Mouse (Mus musculus) stomach, postnatal 0 days (tissue): Measurements from ENCODE around the gene Ccr7. TPM values are rescaled to one million over a fixed set of nuclear protein-coding genes. Genes with fewer than 3 reads are reported as not detected.

Source experiments
- ATAC-seq: fragments of 200-750 bp; cut with Nextera tagmentation; 2 replicates; pipeline ENCODE4 v1.8.0; 2017; ENCODE audit not compliant: low FRiP score, low TSS enrichment
- DNase-seq: peaks from one replicate; pipeline ENCODE4 v3.0.0-alpha.2; 2016; ENCODE audit warnings: low spot score
- H3K27ac ChIP-seq: fragments of 300-500 bp; sonication (generic); replicated peaks from 2 replicates; pipeline ENCODE4 v1.5.1; 2014; ENCODE audit warnings: mild to moderate bottlenecking, control low read depth
- H3K27me3 ChIP-seq: fragments of 300-500 bp; sonication (generic); 2 replicates; pipeline ENCODE4 v1.6.1; 2014; ENCODE audit warnings: low read length; ENCODE audit not compliant: control insufficient read depth, insufficient read depth
- H3K36me3 ChIP-seq: fragments of 300-500 bp; sonication (generic); 2 replicates; pipeline ENCODE4 v1.6.1; 2014; ENCODE audit warnings: low read length, mixed read lengths; ENCODE audit not compliant: control insufficient read depth, insufficient read depth
- H3K4me1 ChIP-seq: fragments of 300-500 bp; sonication (generic); replicated peaks from 2 replicates; pipeline ENCODE4 v1.6.1; 2014; ENCODE audit warnings: antibody characterized with exemption; ENCODE audit not compliant: control insufficient read depth, insufficient read depth
- H3K4me2 ChIP-seq: fragments of 300-500 bp; sonication (generic); replicated peaks from 2 replicates; pipeline ENCODE4 v1.6.1; 2014; ENCODE audit warnings: low read depth, mild to moderate bottlenecking, control low read depth, moderate library complexity
- H3K4me3 ChIP-seq: fragments of 300-500 bp; sonication (generic); 2 replicates; pipeline ENCODE4 v1.5.1; 2014; ENCODE audit warnings: low read depth, low read length, control low read depth
- H3K9ac ChIP-seq: fragments of 300-500 bp; sonication (generic); 2 replicates; pipeline ENCODE4 v1.6.1; 2014; ENCODE audit warnings: mild to moderate bottlenecking, low read length, control low read depth, mixed read lengths
- H3K9me3 ChIP-seq: fragments of 300-500 bp; sonication (generic); 2 replicates; pipeline ENCODE4 v1.6.1; 2016; ENCODE audit warnings: low read length; ENCODE audit not compliant: control insufficient read depth
- CTCF ChIP-seq: IDR thresholded peaks from 2 replicates; pipeline ENCODE4 v1.5.1; 2016; ENCODE audit warnings: antibody characterized with exemption, low read depth, mild to moderate bottlenecking, moderate library complexity
- EP300 ChIP-seq: optimal IDR thresholded peaks from 2 replicates; pipeline ENCODE3; 2016; ENCODE audit warnings: antibody characterized with exemption
- WGBS: fragments of 180-500 bp; shearing (Covaris S2); extraction: QIAGEN DNeasy Blood & Tissue Kit; methylation state at CpG from one replicate; pipeline ENCODE4 v1.1.7; 2014; 5-methylcytosine and 5-hydroxymethylcytosine counted together
- polyA plus RNA-seq: library from polyadenylated mRNA; unstranded; fragments of >200 nt; fragmentation: Nextera tagmentation; extraction: Ambion mirVana; gene quantifications from 2 replicates; pipeline ENCODE4 v1.2.1, GENCODE M21; 2015

The Ccr7 gene
- polyA plus RNA-seq, 1 experiment from 2014 or later = 0.07 TPM

GRCm38 (mm10) chr11:99104609-99105410, 50.1 kb downstream of the Ccr7 start:
- Histone ChIP-seq H3K9me3 (no peaks in the 10 kb centered on the region), H3K4me1 (peaks cover 9% of the 10 kb centered on the region), H3K27me3 (no peaks in the 10 kb centered on the region), H3K4me3 (no peak overlapping the region), H3K9ac (no peak overlapping the region), H3K4me2 (no peak overlapping the region), H3K27ac (0 out of 2 replicates have a peak overlapping the region, but pooled peaks have one; percentile 81), H3K36me3 (no peaks in the 10 kb centered on the region)
- no peak for TF ChIP-seq CTCF
- no peak for ATAC-seq
- 57% methylated on average over 9 of the region's 9 CpGs for WGBS
- no peak for DNase-seq

- 80% methylated on average over 9 of the region's 9 CpGs for WGBS
- TF ChIP-seq CTCF (no peak), EP300 (no peak)
- ATAC-seq (no peak), DNase-seq (no peak)
- no peak overlapping the region for H3K4me2 ChIP-seq
- H3K9me3 ChIP-seq = no peaks in the 10 kb centered on the region
- H3K4me3 ChIP-seq = no peak overlapping the region
- H3K27me3 ChIP-seq = no peaks in the 10 kb centered on the region
- no peaks in the 10 kb centered on the region for H3K36me3 ChIP-seq
- peaks cover 9% of the 10 kb centered on the region for H3K4me1 ChIP-seq
- no peak overlapping the region for H3K9ac ChIP-seq
- H3K27ac ChIP-seq = no peak overlapping the region
Measured at GRCm38 (mm10) chr11:99102575-99103270, 52.2 kb downstream of the Ccr7 start.

DNA sequence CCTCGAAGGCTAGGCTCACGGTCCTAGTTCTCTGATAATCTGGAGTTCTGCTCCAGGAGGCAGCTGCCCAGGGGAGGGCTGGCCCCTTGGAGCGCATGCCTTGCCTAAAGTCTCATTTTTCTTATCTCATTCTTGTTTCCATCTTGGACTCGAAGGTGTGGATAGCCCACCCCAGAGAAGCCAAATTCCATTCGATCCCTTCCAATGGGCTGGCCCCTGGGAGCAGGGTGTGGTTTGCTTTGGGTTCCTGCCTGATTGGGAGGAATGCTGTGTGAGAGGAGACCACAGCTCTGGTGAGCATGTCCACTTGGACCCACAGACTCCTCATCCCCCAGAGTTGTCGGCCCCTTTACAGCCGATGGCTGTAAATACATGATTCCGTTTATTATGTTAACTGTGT, 53.2 kb downstream of the Ccr7 start:
- H3K9ac ChIP-seq = no peak overlapping the region
- H3K36me3 ChIP-seq = no peaks in the 10 kb centered on the region
- H3K4me1 ChIP-seq = peaks cover 5% of the 10 kb centered on the region
- H3K4me2 ChIP-seq = no peak overlapping the region
- no peak overlapping the region for H3K27ac ChIP-seq
- ATAC-seq (no peak), DNase-seq (no peak)
- no peak overlapping the region for H3K4me3 ChIP-seq
- TF ChIP-seq CTCF = no peak
- no peaks in the 10 kb centered on the region for H3K27me3 ChIP-seq
- no peaks in the 10 kb centered on the region for H3K9me3 ChIP-seq
- 61% methylated on average over 8 of the region's 8 CpGs for WGBS

DNA sequence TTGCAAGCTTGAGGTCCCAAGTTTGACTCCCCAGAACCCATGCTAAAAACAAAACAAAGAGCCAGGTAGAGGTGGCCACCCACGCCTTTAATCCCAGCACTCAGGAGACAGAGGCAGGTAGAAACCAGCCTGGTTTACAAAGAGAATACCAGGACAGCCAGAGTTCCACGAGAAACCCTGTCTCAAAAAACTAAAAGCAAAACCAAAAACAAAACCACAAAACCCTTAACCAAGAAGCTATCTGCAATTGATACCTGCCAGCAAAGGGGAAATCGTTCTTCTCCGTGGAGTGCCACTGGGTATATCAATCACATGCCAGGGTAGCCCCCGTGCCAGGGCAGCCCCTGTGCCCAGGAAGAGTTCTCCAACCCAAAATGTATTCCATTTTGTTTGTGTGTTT, 54.7 kb downstream of the Ccr7 start:
- H3K27ac ChIP-seq = no peak overlapping the region

GRCm38 (mm10) chr11:99099516-99099915, 55.4 kb downstream of the Ccr7 start:
- Histone ChIP-seq H3K4me2 (no peak overlapping the region), H3K27me3 (no peaks in the 10 kb centered on the region), H3K9ac (no peak overlapping the region), H3K4me1 (no peaks in the 10 kb centered on the region), H3K4me3 (no peak overlapping the region), H3K9me3 (no peaks in the 10 kb centered on the region), H3K36me3 (no peaks in the 10 kb centered on the region), H3K27ac (no peak overlapping the region)
- TF ChIP-seq CTCF = no peak
- TF ChIP-seq EP300 = no peak
- DNase-seq (no peak), ATAC-seq (no peak)
- 70% methylated on average over 7 of the region's 7 CpGs for WGBS

More for the DNA sequence above, 54.7 kb downstream of the Ccr7 start:
- no peak overlapping the region for H3K9ac ChIP-seq
- no peaks in the 10 kb centered on the region for H3K36me3 ChIP-seq
- 69% methylated on average over 5 of the region's 5 CpGs for WGBS
- 0 out of 2 replicates have a peak, but pooled peaks cover under 1% of the 10 kb centered on the region for H3K4me1 ChIP-seq
- H3K27me3 ChIP-seq = no peaks in the 10 kb centered on the region
- DNase-seq (no peak), ATAC-seq (no peak)
- H3K4me3 ChIP-seq = no peak overlapping the region
- no peak overlapping the region for H3K4me2 ChIP-seq
- TF ChIP-seq CTCF (no peak), EP300 (no peak)
- no peaks in the 10 kb centered on the region for H3K9me3 ChIP-seq

DNA sequence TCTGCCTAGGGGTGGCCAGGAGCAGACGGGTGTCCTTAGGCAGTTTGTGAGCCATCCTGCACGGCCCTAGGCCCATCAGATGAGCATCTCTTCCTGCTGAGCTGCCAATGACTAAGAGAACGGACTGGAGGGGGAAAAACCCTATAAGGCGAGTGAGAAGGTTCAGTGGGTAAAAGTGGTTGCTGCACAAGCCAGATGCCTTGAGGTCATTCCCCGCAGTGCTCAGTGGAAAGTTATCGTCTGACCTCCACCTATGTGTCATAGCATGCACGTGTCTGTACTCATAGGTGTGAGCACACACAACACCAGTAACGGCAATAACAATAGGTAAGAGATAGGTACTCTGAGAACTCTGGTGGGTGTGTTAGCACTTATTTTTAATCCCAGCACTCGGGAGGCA, 56.0 kb downstream of the Ccr7 start:
- no peaks in the 10 kb centered on the region for H3K4me1 ChIP-seq
- no peaks in the 10 kb centered on the region for H3K27me3 ChIP-seq
- no peak overlapping the region for H3K4me2 ChIP-seq
- no peak for DNase-seq
- 89% methylated on average over 9 of the region's 9 CpGs for WGBS
- ATAC-seq = no peak
- no peak overlapping the region; the same call in 1 of the 2 replicates for H3K27ac ChIP-seq
- H3K9me3 ChIP-seq = no peaks in the 10 kb centered on the region
- no peak overlapping the region for H3K4me3 ChIP-seq
- H3K36me3 ChIP-seq = no peaks in the 10 kb centered on the region
- TF ChIP-seq EP300 = no peak
- TF ChIP-seq CTCF = no peak
- no peak overlapping the region for H3K9ac ChIP-seq
